Comparison of ENCODE assay signal across 9 mouse cellular contexts in the genomic region with DNA sequence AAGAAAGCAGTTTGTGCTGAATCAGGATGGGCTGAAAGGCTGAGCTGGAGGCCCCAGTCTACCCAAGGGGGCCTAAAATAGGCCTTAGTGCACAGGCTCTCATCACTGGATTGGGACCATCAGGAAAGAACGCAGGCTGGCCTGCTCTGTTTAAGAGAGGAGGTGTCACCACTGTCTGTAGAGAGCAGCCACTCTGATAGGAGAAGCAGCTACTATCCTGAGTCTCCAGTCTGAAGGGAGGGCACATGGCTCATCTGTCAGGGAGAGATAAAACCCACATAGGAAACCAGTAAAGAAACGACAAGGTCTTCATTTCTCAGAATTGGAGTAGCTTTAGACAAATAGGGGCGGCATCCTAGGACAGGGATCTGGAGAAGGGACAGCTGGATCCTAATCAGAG. TPM values are rescaled to one million over a fixed set of nuclear protein-coding genes. Genes with fewer than 3 reads are reported as not detected.
DNase-seq lines count a peak whose midpoint lies in the region; ATAC-seq lines count a peak whose summit lies in the region.
"Had no signal": no experiment of that assay in that cellular context is flagged by ENCODE, and none has a peak within 500 bp of the region (broad histone marks: within the 10 kb centered on the region; RNA-seq: fewer than 3 reads in every experiment).

No protein-coding gene starts in this region.

- H3K27me3 ChIP-seq in embryonic facial prominence, embryonic 14.5 days (replicated peaks; ENCODE audit: control insufficient read depth, insufficient read depth, low read length): no peaks in the 10 kb centered on the region
- no peaks in the 10 kb centered on the region for H3K27me3 ChIP-seq in limb, embryonic 10.5 days (ENCODE audit: low read depth, poor library complexity, severe bottlenecking)
- no peaks in the 10 kb centered on the region for H3K27me3 ChIP-seq in midbrain, embryonic 15.5 days (replicated peaks)

- peak; percentile 90 for DNase-seq in c-Kit-negative CD71-positive TER-119-positive erythroid progenitor cells, embryonic 14.5 days (ENCODE audit: low read depth, low spot score)
- DNase-seq in embryonic facial prominence, embryonic 14.5 days (ENCODE audit: low spot score): no peak
- no peak for DNase-seq in limb, embryonic 10.5 days (ENCODE audit: low spot score)
- DNase-seq in right cerebral cortex, adult 18-20 months: no peak
- DNase-seq in adrenal gland, adult 8-10 months: no peak
- no peak for DNase-seq in B cell, adult 2 months
- DNase-seq: kidney, adult 9 months had no signal

- no peaks in the 10 kb centered on the region for H3K9me3 ChIP-seq in embryonic facial prominence, embryonic 14.5 days (ENCODE audit: control insufficient read depth, low read length)
- no peaks in the 10 kb centered on the region for H3K9me3 ChIP-seq in limb, embryonic 10.5 days (replicated peaks)
- no peaks in the 10 kb centered on the region for H3K9me3 ChIP-seq in midbrain, embryonic 15.5 days

- peak overlapping the region; percentile 69 for H3K4me2 ChIP-seq in embryonic facial prominence, embryonic 14.5 days (ENCODE audit: low read depth, low read length)
- H3K4me2 ChIP-seq in midbrain, embryonic 15.5 days: peak overlapping the region; percentile 91

- 61% methylated on average over 3 of the region's 3 CpGs for WGBS in embryonic facial prominence, embryonic 14.5 days
- 64% methylated on average over 3 of the region's 3 CpGs for WGBS in limb, embryonic 10.5 days
- 35% methylated on average over 3 of the region's 3 CpGs for WGBS in midbrain, embryonic 15.5 days

- H3K4me1 ChIP-seq in embryonic facial prominence, embryonic 14.5 days (ENCODE audit: control insufficient read depth, insufficient read depth, low read length): peaks cover 34% of the 10 kb centered on the region
- H3K4me1 ChIP-seq in limb, embryonic 10.5 days: peaks cover 51% of the 10 kb centered on the region
- H3K4me1 ChIP-seq in midbrain, embryonic 15.5 days: peaks cover 70% of the 10 kb centered on the region

- no peak for ATAC-seq in embryonic facial prominence, embryonic 14.5 days (ENCODE audit: low read depth)
- ATAC-seq in midbrain, embryonic 15.5 days (replicated peaks): no peak
- ATAC-seq in monocyte, adult 5-6 weeks (replicated peaks; ENCODE audit: insufficient number of reproducible peaks, low FRiP score, low TSS enrichment, poor library complexity, severe bottlenecking): no peak

- H3K9ac ChIP-seq in embryonic facial prominence, embryonic 14.5 days (ENCODE audit: low read depth, low read length): peak overlapping the region; percentile 85; the same call in 1 of the 2 replicates
- H3K9ac ChIP-seq in midbrain, embryonic 15.5 days: peak overlapping the region; percentile 100

- peaks cover 14% of the 10 kb centered on the region; the same call in 1 of the 2 replicates for H3K36me3 ChIP-seq in embryonic facial prominence, embryonic 14.5 days (ENCODE audit: control insufficient read depth, insufficient read depth, low read length)
- peaks cover 48% of the 10 kb centered on the region for H3K36me3 ChIP-seq in limb, embryonic 10.5 days
- 0 out of 2 replicates have a peak, but pooled peaks cover 5% of the 10 kb centered on the region for H3K36me3 ChIP-seq in midbrain, embryonic 15.5 days (replicated peaks)

- no peak overlapping the region for H3K27ac ChIP-seq in embryonic facial prominence, embryonic 14.5 days (replicated peaks; ENCODE audit: low read depth, low read length)
- H3K27ac ChIP-seq in limb, embryonic 10.5 days: 0 out of 2 replicates have a peak overlapping the region, but pooled peaks have one; percentile 96
- H3K27ac ChIP-seq in midbrain, embryonic 15.5 days: peak overlapping the region; percentile 95

- H3K4me3 ChIP-seq in embryonic facial prominence, embryonic 14.5 days (ENCODE audit: low read depth, low read length): peak overlapping the region; percentile 81
- H3K4me3 ChIP-seq in limb, embryonic 10.5 days: peak overlapping the region; percentile 81
- peak overlapping the region; percentile 99 for H3K4me3 ChIP-seq in midbrain, embryonic 15.5 days

RNA-seq across cellular contexts. Expression of a gene that starts 2.4 kb away (rescaled TPM):
- 21.9 and 29.0 TPM in 2 replicates for polyA plus RNA-seq in embryonic facial prominence, embryonic 14.5 days (2014; fragmentation: Nextera tagmentation; extraction: Ambion mirVana)
- polyA plus RNA-seq in limb, embryonic 10.5 days (2016; fragmentation: Nextera tagmentation; extraction: Ambion mirVana): 29.7 and 39.2 TPM in 2 replicates
- polyA plus RNA-seq in midbrain, embryonic 15.5 days (2015; fragmentation: Nextera tagmentation; extraction: Ambion mirVana): 171 and 177 TPM in 2 replicates
- total RNA-seq in monocyte, adult 5-6 weeks (2017): 0.38 to 1.5 TPM in 2 of 3 replicates, not detected in the other
- 1 to 10 TPM; 3.9 to 9.1 (median 5.6) TPM for total RNA-seq in adrenal gland, adult 8-10 months (2022)

RNA-seq across cellular contexts. Expression of a gene that starts 21.2 kb away (rescaled TPM):
- polyA plus RNA-seq in embryonic facial prominence, embryonic 14.5 days (2014; fragmentation: Nextera tagmentation; extraction: Ambion mirVana): 16.0 and 16.1 TPM in 2 replicates
- polyA plus RNA-seq in limb, embryonic 10.5 days (2016; fragmentation: Nextera tagmentation; extraction: Ambion mirVana): 9.9 and 10.8 TPM in 2 replicates
- polyA plus RNA-seq in midbrain, embryonic 15.5 days (2015; fragmentation: Nextera tagmentation; extraction: Ambion mirVana): 20.5 and 22.2 TPM in 2 replicates
- total RNA-seq in monocyte, adult 5-6 weeks (2017): 127 to 216 TPM (median 141 TPM) in 3 replicates
- 100 to 1,000 TPM; 116 to 149 (median 131) TPM for total RNA-seq in adrenal gland, adult 8-10 months (2022)

RNA-seq across cellular contexts. Expression of a gene that starts 29.1 kb away (rescaled TPM):
- 37.8 and 41.6 TPM in 2 replicates for polyA plus RNA-seq in embryonic facial prominence, embryonic 14.5 days (2014; fragmentation: Nextera tagmentation; extraction: Ambion mirVana)
- polyA plus RNA-seq in limb, embryonic 10.5 days (2016; fragmentation: Nextera tagmentation; extraction: Ambion mirVana): 9.8 and 21.2 TPM in 2 replicates
- 27.4 and 28.2 TPM in 2 replicates for polyA plus RNA-seq in midbrain, embryonic 15.5 days (2015; fragmentation: Nextera tagmentation; extraction: Ambion mirVana)
- 2.8 to 14.5 TPM (median 4.8 TPM) in 3 replicates for total RNA-seq in monocyte, adult 5-6 weeks (2017)
- 10 to 100 TPM; 60.9 to 90.5 (median 76.0) TPM for total RNA-seq in adrenal gland, adult 8-10 months (2022)

RNA-seq across cellular contexts. Expression of a gene that starts 35.9 kb away (rescaled TPM):
- 18.6 and 19.5 TPM in 2 replicates for polyA plus RNA-seq in embryonic facial prominence, embryonic 14.5 days (2014; fragmentation: Nextera tagmentation; extraction: Ambion mirVana)
- 0.23 TPM in 1 of 2 replicates, not detected in the other for polyA plus RNA-seq in limb, embryonic 10.5 days (2016; fragmentation: Nextera tagmentation; extraction: Ambion mirVana)
- polyA plus RNA-seq in midbrain, embryonic 15.5 days (2015; fragmentation: Nextera tagmentation; extraction: Ambion mirVana): not detected in 2 replicates
- total RNA-seq in monocyte, adult 5-6 weeks (2017): not detected in 3 replicates
- not detected for total RNA-seq in adrenal gland, adult 8-10 months (2022)

RNA-seq across cellular contexts. Expression of a gene that starts 44.7 kb away (rescaled TPM):
- 0.25 and 0.61 TPM in 2 replicates for polyA plus RNA-seq in embryonic facial prominence, embryonic 14.5 days (2014; fragmentation: Nextera tagmentation; extraction: Ambion mirVana)
- not detected in 2 replicates for polyA plus RNA-seq in limb, embryonic 10.5 days (2016; fragmentation: Nextera tagmentation; extraction: Ambion mirVana)
- polyA plus RNA-seq in midbrain, embryonic 15.5 days (2015; fragmentation: Nextera tagmentation; extraction: Ambion mirVana): not detected in 2 replicates
- 2.5 TPM in 1 of 3 replicates, not detected in the others for total RNA-seq in monocyte, adult 5-6 weeks (2017)
- not detected for total RNA-seq in adrenal gland, adult 8-10 months (2022)
